Mouse (Mus musculus) stomach, embryonic 14.5 days (tissue): ENCODE data around the gene Slc7a10. TPM values are rescaled to one million over a fixed set of nuclear protein-coding genes. Genes with fewer than 3 reads are reported as not detected.

Source experiments
- ATAC-seq: fragments of 200-750 bp; cut with Nextera tagmentation; 2 replicates; pipeline ENCODE4 v1.8.0; 2017; ENCODE audit warnings: low read depth, moderate TSS enrichment; ENCODE audit not compliant: insufficient number of reproducible peaks, insufficient read depth, low FRiP score
- H3K27ac ChIP-seq: fragments of 300-500 bp; sonication (generic); 2 replicates; pipeline ENCODE4 v1.5.1; 2014; ENCODE audit warnings: mild to moderate bottlenecking, low read length, moderate library complexity, mixed read lengths
- H3K27me3 ChIP-seq: fragments of 300-500 bp; sonication (generic); 2 replicates; pipeline ENCODE4 v1.6.1; 2014; ENCODE audit warnings: low read length, control low read depth, mixed read lengths; ENCODE audit not compliant: control insufficient read depth, insufficient read depth
- H3K36me3 ChIP-seq: fragments of 300-500 bp; sonication (generic); 2 replicates; pipeline ENCODE4 v1.6.1; 2014; ENCODE audit warnings: mild to moderate bottlenecking, control low read depth, low read length, moderate library complexity, mixed read lengths; ENCODE audit not compliant: control insufficient read depth, insufficient read depth
- H3K4me1 ChIP-seq: fragments of 300-500 bp; sonication (generic); 2 replicates; pipeline ENCODE4 v1.6.1; 2014; ENCODE audit warnings: low read length, control low read depth, mixed read lengths; ENCODE audit not compliant: control insufficient read depth, insufficient read depth
- H3K4me2 ChIP-seq: fragments of 300-500 bp; sonication (generic); replicated peaks from 2 replicates; pipeline ENCODE4 v1.6.1; 2014; ENCODE audit warnings: low read depth, low read length, control low read depth
- H3K4me3 ChIP-seq: fragments of 300-500 bp; sonication (generic); 2 replicates; pipeline ENCODE4 v1.5.1; 2014; ENCODE audit warnings: low read depth, low read length, control low read depth
- H3K9ac ChIP-seq: fragments of 300-500 bp; sonication (generic); replicated peaks from 2 replicates; pipeline ENCODE4 v1.6.1; 2014; ENCODE audit warnings: low read depth, mild to moderate bottlenecking, control low read depth, low read length, moderate library complexity, mixed read lengths
- H3K9me3 ChIP-seq: fragments of 300-500 bp; sonication (generic); 2 replicates; pipeline ENCODE4 v1.6.1; 2016; ENCODE audit warnings: low read depth, low read length, control low read depth; ENCODE audit not compliant: control insufficient read depth
- WGBS: fragments of 180-500 bp; shearing (Covaris S2); extraction: QIAGEN DNeasy Blood & Tissue Kit; methylation state at CpG from one replicate; pipeline ENCODE4 v1.1.7; 2014; 5-methylcytosine and 5-hydroxymethylcytosine counted together
- polyA plus RNA-seq: library from polyadenylated mRNA; unstranded; fragments of >200 nt; fragmentation: Nextera tagmentation; extraction: Ambion mirVana; gene quantifications from 2 replicates; pipeline ENCODE4 v1.2.1, GENCODE M21; 2014

Slc7a10 gene
- polyA plus RNA-seq, result 3.5 and 5.0 TPM in 2 replicates

DNA sequence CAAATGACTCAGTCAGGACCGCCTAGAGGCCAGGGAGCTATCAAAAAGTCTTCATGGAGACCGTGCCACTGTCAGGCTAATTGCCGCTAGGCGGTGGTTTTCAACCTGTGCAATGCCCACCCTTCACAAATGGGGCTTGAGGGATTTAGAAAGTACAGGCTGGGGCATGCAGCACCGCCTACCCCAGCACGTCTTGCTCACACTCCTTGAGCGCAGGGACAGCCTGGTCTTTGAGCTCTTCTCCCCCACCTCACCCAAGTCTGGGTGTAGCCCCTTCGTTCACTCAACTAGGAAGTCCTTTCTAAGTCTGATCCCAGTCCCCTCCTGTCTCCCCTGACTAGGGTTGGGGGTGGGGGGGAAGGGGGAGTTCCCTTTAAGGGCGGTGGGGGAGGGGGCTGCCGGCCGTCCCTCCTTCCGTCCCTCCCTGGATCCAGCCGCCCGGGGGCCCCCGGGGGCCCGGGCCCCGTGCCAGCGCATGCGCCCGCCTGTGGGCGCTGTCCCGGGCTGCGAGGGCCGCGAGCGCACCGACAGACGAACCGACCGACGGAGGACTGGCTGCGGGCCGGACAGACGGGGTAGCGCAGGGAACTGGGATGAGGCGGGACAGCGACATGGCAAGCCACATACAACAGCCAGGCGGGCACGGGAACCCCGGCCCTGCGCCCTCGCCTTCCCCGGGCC lies at the start of gene Slc7a10:
Gene Slc7a10, plus strand, starts transcription at position 497 of the 681 bp plus-strand sequence.
- Histone ChIP-seq H3K4me2 (peak within 1 kb of the TSS; percentile 57), H3K27ac (no peak within 1 kb of the TSS), H3K4me3 (peak within 1 kb of the TSS; percentile 34), H3K4me1 (peaks cover 7% of the 10 kb centered on the region), H3K27me3 (peaks cover 20% of the 10 kb centered on the region), H3K9ac (peak within 1 kb of the TSS; percentile 1; the same call in 1 of the 2 replicates), H3K36me3 (no peaks in the 10 kb centered on the region), H3K9me3 (peaks cover 10% of the 10 kb centered on the region; the same call in 1 of the 2 replicates)
- 2% methylated on average over 43 of the region's 43 CpGs for WGBS
- peak; percentile 48 for ATAC-seq

DNA sequence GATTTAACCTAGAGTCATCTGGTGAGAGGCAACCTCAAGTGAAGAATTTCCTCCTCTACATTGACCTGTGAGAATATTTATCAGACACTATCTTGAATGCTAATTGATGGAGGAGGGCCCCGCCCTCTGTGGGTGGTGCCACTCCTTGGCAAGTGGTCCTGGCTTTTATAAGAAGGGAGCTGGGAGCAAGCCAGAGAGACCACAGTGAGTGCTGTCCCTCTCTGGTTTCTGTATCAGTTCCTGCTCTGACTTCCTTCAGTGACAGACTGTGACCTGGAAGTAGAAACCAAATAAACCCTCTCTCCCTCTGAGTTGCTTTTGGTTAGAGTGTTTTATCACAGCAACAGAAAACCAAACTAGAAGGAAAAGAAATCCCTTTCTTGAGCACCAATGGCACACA lies 48.7 kb upstream of the Slc7a10 start:
- WGBS, result 78% methylated on average over 1 of the region's 1 CpGs
- Histone ChIP-seq H3K36me3 (no peaks in the 10 kb centered on the region), H3K4me1 (0 out of 2 replicates have a peak, but pooled peaks cover 5% of the 10 kb centered on the region), H3K27ac (no peak overlapping the region), H3K9me3 (no peaks in the 10 kb centered on the region), H3K9ac (no peak overlapping the region), H3K4me2 (no peak overlapping the region), H3K4me3 (no peak overlapping the region), H3K27me3 (no peaks in the 10 kb centered on the region)
- ATAC-seq, result no peak

DNA sequence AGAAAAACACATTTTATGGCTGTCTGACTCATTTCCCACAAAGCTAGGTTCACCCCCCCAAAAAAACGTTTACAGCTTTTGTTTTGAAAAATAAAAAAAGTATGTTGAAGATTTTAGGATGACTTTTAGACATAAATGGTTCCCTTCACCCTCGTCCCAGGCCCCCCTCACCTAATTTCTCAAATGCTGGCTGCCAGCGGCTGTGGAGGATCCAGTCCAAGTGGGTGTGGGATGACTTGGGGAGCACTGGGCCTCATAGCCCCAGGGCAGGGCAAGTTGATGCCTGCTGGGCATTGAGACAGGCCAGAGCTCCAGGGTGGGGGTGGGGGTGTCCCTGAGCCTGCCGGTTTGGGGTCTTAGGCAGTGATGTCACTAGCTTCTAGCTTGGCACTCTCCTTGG lies 47.7 kb upstream of the Slc7a10 start:
- Histone ChIP-seq H3K27ac (no peak overlapping the region), H3K4me3 (no peak overlapping the region), H3K9me3 (no peaks in the 10 kb centered on the region), H3K4me1 (0 out of 2 replicates have a peak, but pooled peaks cover 5% of the 10 kb centered on the region), H3K27me3 (no peaks in the 10 kb centered on the region), H3K36me3 (no peaks in the 10 kb centered on the region), H3K4me2 (no peak overlapping the region), H3K9ac (no peak overlapping the region)
- no peak for ATAC-seq
- 63% methylated on average over 4 of the region's 4 CpGs for WGBS

DNA sequence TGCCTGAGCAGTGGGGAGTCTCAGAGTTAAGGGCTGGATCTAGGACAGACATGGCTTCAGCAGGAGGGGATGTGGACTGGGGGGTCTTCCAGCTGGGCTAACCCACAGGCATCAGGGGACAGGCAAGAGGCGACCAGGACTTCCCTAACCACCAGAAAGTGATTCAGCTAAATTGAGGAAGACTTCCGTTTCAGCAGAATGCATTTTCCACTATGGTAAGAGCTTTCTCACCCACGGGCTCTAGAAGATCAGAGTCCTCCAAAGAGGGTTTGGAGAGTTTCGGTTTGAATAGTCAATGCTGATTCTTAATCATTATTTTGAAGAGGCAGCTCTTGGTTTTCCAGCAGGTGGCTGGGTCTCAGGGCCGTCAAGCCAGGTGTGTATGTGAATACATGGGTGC lies 46.3 kb upstream of the Slc7a10 start:
- Histone ChIP-seq H3K4me2 (no peak overlapping the region), H3K9me3 (no peaks in the 10 kb centered on the region), H3K4me1 (0 out of 2 replicates have a peak, but pooled peaks cover 5% of the 10 kb centered on the region), H3K36me3 (no peaks in the 10 kb centered on the region), H3K4me3 (no peak overlapping the region), H3K27me3 (no peaks in the 10 kb centered on the region), H3K9ac (no peak overlapping the region), H3K27ac (no peak overlapping the region)
- WGBS, result 81% methylated on average over 5 of the region's 5 CpGs
- no peak for ATAC-seq

DNA sequence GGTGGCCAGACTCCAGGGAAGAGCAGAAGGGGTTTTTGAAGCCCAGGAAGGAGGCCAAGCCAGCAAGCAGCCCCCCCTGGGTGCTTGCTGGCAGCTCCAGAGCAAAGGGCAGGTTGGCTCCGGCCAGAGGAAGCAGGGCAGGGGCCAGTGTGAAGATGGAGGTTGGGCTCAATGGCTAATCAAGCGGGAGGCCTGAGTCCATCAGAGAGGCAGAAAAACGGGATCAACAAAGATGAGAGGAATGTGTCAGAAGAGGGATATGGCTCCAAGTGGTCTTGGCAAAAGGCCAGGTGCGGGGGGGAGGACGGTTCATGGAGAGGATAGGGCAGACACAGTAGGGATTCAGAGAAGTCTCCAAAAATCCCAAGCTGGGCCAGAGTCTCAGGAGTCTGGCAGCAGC lies 44.7 kb upstream of the Slc7a10 start:
- ATAC-seq, result no peak
- H3K27ac ChIP-seq, result no peak overlapping the region
- H3K27me3 ChIP-seq, result no peaks in the 10 kb centered on the region
- H3K9ac ChIP-seq, result no peak overlapping the region
- H3K36me3 ChIP-seq, result no peaks in the 10 kb centered on the region
- 30% methylated on average over 5 of the region's 5 CpGs for WGBS
- no peak overlapping the region for H3K4me2 ChIP-seq
- no peak overlapping the region for H3K4me3 ChIP-seq
- H3K4me1 ChIP-seq, result 0 out of 2 replicates have a peak, but pooled peaks cover 5% of the 10 kb centered on the region
- H3K9me3 ChIP-seq, result no peaks in the 10 kb centered on the region

DNA sequence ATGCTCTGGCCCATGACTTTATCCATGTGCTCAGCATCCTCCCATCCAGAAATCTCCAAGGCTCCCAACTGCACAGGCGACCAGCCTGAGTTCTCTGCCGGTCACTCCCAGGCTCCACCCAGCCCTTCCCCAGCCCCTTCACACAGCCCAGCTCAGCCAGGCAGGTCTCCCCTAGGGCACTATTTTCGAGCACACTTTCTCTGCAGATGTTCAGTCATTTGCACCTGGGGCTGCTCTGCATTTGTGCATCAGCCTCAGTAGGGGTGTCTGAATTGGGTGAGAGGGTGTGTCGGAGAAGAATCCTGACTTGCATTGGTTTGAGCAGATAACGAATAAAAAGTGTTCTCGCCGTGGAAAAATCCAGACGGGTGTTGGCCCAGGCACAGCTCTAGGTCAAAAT lies 43.7 kb upstream of the Slc7a10 start:
- Histone ChIP-seq H3K4me2 (no peak overlapping the region), H3K27me3 (no peaks in the 10 kb centered on the region), H3K4me3 (no peak overlapping the region), H3K4me1 (0 out of 2 replicates have a peak, but pooled peaks cover 5% of the 10 kb centered on the region), H3K9me3 (no peaks in the 10 kb centered on the region), H3K36me3 (no peaks in the 10 kb centered on the region), H3K9ac (no peak overlapping the region), H3K27ac (no peak overlapping the region)
- no peak for ATAC-seq
- 71% methylated on average over 8 of the region's 8 CpGs for WGBS

DNA sequence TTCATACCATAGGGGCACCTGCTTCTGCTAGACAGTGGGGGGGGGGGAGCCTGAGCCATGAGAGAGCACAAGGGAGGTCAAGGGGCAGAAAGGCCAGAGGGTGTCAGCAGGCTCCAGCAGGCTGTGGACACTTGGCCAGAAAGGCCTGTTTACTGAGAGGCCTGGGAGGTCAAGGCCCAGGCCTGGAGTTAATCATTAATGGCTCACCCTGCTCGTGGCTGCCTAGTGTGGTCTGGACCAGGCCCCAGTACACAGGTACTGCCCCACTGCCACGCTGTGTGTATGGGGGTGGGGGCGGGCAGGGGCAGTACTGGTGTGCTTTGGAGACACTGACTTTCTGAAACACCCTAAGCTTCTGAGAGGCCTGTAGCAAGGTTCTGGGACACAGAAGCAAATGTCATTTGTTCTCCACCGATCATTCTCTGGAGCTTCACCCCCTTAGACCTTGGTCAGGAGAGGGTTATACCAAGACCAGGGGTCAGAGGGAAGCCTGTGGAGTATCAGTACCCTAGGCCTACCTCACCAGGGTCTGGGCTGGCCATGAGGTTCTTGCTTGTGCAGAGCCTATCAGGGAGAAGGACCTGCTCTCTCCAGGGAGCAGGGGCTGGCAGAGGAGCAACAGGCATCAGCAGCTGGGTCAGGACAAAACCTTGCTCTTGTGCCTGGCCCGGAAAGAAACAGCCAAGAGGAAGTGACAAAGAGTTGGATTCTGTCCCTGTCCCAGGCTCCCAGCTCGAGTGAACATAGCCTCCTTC lies 42.1 kb upstream of the Slc7a10 start:
- Histone ChIP-seq H3K36me3 (no peaks in the 10 kb centered on the region), H3K9ac (no peak overlapping the region), H3K4me1 (0 out of 2 replicates have a peak, but pooled peaks cover 5% of the 10 kb centered on the region), H3K27me3 (no peaks in the 10 kb centered on the region), H3K27ac (no peak overlapping the region), H3K9me3 (no peaks in the 10 kb centered on the region), H3K4me2 (no peak overlapping the region), H3K4me3 (no peak overlapping the region)
- WGBS, result 59% methylated on average over 6 of the region's 6 CpGs
- ATAC-seq, result peak; percentile 50; the same call in 1 of the 2 replicates

DNA sequence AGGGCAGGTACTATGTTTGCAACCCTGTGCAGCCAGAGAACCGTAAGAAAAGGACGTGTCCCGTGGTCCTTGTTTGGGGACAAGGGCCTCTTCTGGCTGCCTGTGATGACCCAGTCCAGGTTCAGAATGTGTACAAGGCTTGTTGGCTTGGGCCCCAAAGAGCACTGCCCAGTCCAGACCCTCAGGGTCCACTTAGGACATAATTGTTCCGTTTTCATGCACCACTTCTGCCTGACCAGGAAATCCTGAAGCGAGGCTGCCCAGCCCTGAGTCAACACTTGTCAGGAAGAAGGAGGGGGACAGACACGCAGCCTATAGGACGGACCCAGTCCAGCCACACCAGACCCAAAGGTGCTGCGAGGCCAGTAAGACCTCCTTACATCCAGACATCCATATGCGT lies 41.1 kb upstream of the Slc7a10 start:
- H3K4me1 ChIP-seq, result 0 out of 2 replicates have a peak, but pooled peaks cover 11% of the 10 kb centered on the region
- ATAC-seq, result no peak

More for the DNA sequence above, 41.1 kb upstream of the Slc7a10 start:
- no peak overlapping the region for H3K9ac ChIP-seq
- H3K9me3 ChIP-seq, result no peaks in the 10 kb centered on the region
- H3K4me2 ChIP-seq, result no peak overlapping the region
- no peak overlapping the region for H3K4me3 ChIP-seq
- no peaks in the 10 kb centered on the region for H3K27me3 ChIP-seq
- H3K27ac ChIP-seq, result no peak overlapping the region
- H3K36me3 ChIP-seq, result no peaks in the 10 kb centered on the region
- 75% methylated on average over 9 of the region's 9 CpGs for WGBS
